Mouse (Mus musculus) intestine, embryonic 14.5 days (tissue): Measurements from ENCODE around the gene Casz1. TPM values are rescaled to one million over a fixed set of nuclear protein-coding genes. Genes with fewer than 3 reads are reported as not detected.

Source experiments
- ATAC-seq: fragments of 200-750 bp; cut with Nextera tagmentation; replicated peaks from 2 replicates; pipeline ENCODE4 v1.8.0; 2017; ENCODE audit warnings: low read depth, moderate number of reproducible peaks, moderate TSS enrichment, moderate library complexity; ENCODE audit not compliant: low FRiP score, low TSS enrichment
- DNase-seq: peaks from one replicate; pipeline ENCODE4 v3.0.0-alpha.2; 2018; ENCODE audit warnings: low spot score
- H3K27ac ChIP-seq: fragments of 300-500 bp; sonication (generic); 2 replicates; pipeline ENCODE4 v1.5.1; 2014; ENCODE audit warnings: low read depth, mild to moderate bottlenecking, control low read depth
- H3K27me3 ChIP-seq: fragments of 300-500 bp; sonication (generic); replicated peaks from 2 replicates; pipeline ENCODE4 v1.6.1; 2014; ENCODE audit warnings: low read length, control low read depth; ENCODE audit not compliant: control insufficient read depth, insufficient read depth
- H3K36me3 ChIP-seq: fragments of 300-500 bp; sonication (generic); 2 replicates; pipeline ENCODE4 v1.6.1; 2014; ENCODE audit warnings: low read length, control low read depth; ENCODE audit not compliant: control insufficient read depth, insufficient read depth
- H3K4me1 ChIP-seq: fragments of 300-500 bp; sonication (generic); replicated peaks from 2 replicates; pipeline ENCODE4 v1.6.1; 2014; ENCODE audit warnings: low read length, control low read depth, mixed read lengths; ENCODE audit not compliant: control insufficient read depth, insufficient read depth
- H3K4me2 ChIP-seq: fragments of 300-500 bp; sonication (generic); 2 replicates; pipeline ENCODE4 v1.6.1; 2014; ENCODE audit warnings: low read length
- H3K4me3 ChIP-seq: fragments of 300-500 bp; sonication (generic); 2 replicates; pipeline ENCODE4 v1.5.1; 2014; ENCODE audit warnings: low read depth, low read length, control low read depth, mixed read lengths
- H3K9ac ChIP-seq: fragments of 300-500 bp; sonication (generic); 2 replicates; pipeline ENCODE4 v1.6.1; 2014; ENCODE audit warnings: mild to moderate bottlenecking, low read length
- H3K9me3 ChIP-seq: fragments of 300-500 bp; sonication (generic); 2 replicates; pipeline ENCODE4 v1.6.1; 2016; ENCODE audit warnings: low read length, control low read depth; ENCODE audit not compliant: control insufficient read depth
- WGBS: fragments of 180-500 bp; shearing (Covaris S2); extraction: QIAGEN DNeasy Blood & Tissue Kit; methylation state at CpG from one replicate; pipeline ENCODE4 v1.1.7; 2014; 5-methylcytosine and 5-hydroxymethylcytosine counted together
- polyA plus RNA-seq: library from polyadenylated mRNA; unstranded; fragments of >200 nt; fragmentation: Nextera tagmentation; extraction: Ambion mirVana; gene quantifications from 2 replicates; pipeline ENCODE4 v1.2.1, GENCODE M21; 2014

Gene Casz1
- polyA plus RNA-seq, 1 experiment from 2014 or later: 7.8 TPM

GRCm38 (mm10) chr4:148844921-148845320 is 40.7 kb downstream of the Casz1 start:
- Histone ChIP-seq H3K4me2 (no peak overlapping the region), H3K36me3 (no peaks in the 10 kb centered on the region), H3K9me3 (no peaks in the 10 kb centered on the region), H3K27me3 (no peaks in the 10 kb centered on the region), H3K4me1 (no peaks in the 10 kb centered on the region), H3K9ac (no peak overlapping the region), H3K4me3 (no peak overlapping the region), H3K27ac (no peak overlapping the region)
- DNase-seq (no peak), ATAC-seq (no peak)
- 52% methylated on average over 7 of the region's 7 CpGs for WGBS

- Histone ChIP-seq H3K4me1 (no peaks in the 10 kb centered on the region), H3K4me2 (no peak overlapping the region)
These were observed 42.0 kb downstream of the Casz1 start for GRCm38 (mm10) chr4:148846203-148846602.

GRCm38 (mm10) chr4:148846724-148847123 is 42.5 kb downstream of the Casz1 start:
- no peak overlapping the region for H3K4me3 ChIP-seq
- H3K4me2 ChIP-seq: no peak overlapping the region
- WGBS: 58% methylated on average over 11 of the region's 11 CpGs
- peaks cover 5% of the 10 kb centered on the region for H3K4me1 ChIP-seq
- no peaks in the 10 kb centered on the region for H3K9me3 ChIP-seq
- H3K27me3 ChIP-seq: no peaks in the 10 kb centered on the region
- H3K36me3 ChIP-seq: no peaks in the 10 kb centered on the region
- H3K9ac ChIP-seq: no peak overlapping the region
- ATAC-seq: no peak
- no peak overlapping the region for H3K27ac ChIP-seq
- no peak for DNase-seq

More at GRCm38 (mm10) chr4:148846203-148846602, 42.0 kb downstream of the Casz1 start:
- no peaks in the 10 kb centered on the region for H3K36me3 ChIP-seq
- DNase-seq (no peak), ATAC-seq (no peak)
- H3K27me3 ChIP-seq: no peaks in the 10 kb centered on the region
- no peak overlapping the region for H3K4me3 ChIP-seq
- H3K27ac ChIP-seq: no peak overlapping the region
- H3K9me3 ChIP-seq: no peaks in the 10 kb centered on the region
- WGBS: 58% methylated on average over 7 of the region's 9 CpGs
- H3K9ac ChIP-seq: no peak overlapping the region

- Histone ChIP-seq H3K4me1 (peaks cover 14% of the 10 kb centered on the region), H3K27ac (no peak overlapping the region), H3K4me2 (no peak overlapping the region), H3K9ac (no peak overlapping the region), H3K27me3 (no peaks in the 10 kb centered on the region), H3K4me3 (no peak overlapping the region), H3K36me3 (no peaks in the 10 kb centered on the region), H3K9me3 (no peaks in the 10 kb centered on the region)
- ATAC-seq: no peak
- WGBS: 88% methylated on average over 9 of the region's 9 CpGs
- no peak for DNase-seq
These were observed 43.4 kb downstream of the Casz1 start for GRCm38 (mm10) chr4:148847636-148848035.

- ATAC-seq (no peak), DNase-seq (no peak)
- Histone ChIP-seq H3K4me2 (no peak overlapping the region), H3K27me3 (no peaks in the 10 kb centered on the region), H3K4me3 (no peak overlapping the region), H3K9me3 (no peaks in the 10 kb centered on the region), H3K36me3 (no peaks in the 10 kb centered on the region), H3K9ac (no peak overlapping the region), H3K4me1 (peaks cover 16% of the 10 kb centered on the region), H3K27ac (no peak overlapping the region)
- WGBS: 77% methylated on average over 6 of the region's 6 CpGs
These were observed 45.2 kb downstream of the Casz1 start for GRCm38 (mm10) chr4:148849437-148849836.

- H3K4me1 ChIP-seq: peaks cover 18% of the 10 kb centered on the region
- H3K4me3 ChIP-seq: no peak overlapping the region
- DNase-seq: no peak
- WGBS: 79% methylated on average over 4 of the region's 4 CpGs
- H3K4me2 ChIP-seq: no peak overlapping the region
- no peaks in the 10 kb centered on the region for H3K36me3 ChIP-seq
- H3K9me3 ChIP-seq: no peaks in the 10 kb centered on the region
- H3K27me3 ChIP-seq: no peaks in the 10 kb centered on the region
- ATAC-seq: no peak
- no peak overlapping the region for H3K27ac ChIP-seq
- H3K9ac ChIP-seq: no peak overlapping the region
These were observed 48.8 kb downstream of the Casz1 start for GRCm38 (mm10) chr4:148853057-148853456.

GRCm38 (mm10) chr4:148854093-148854492 is 49.9 kb downstream of the Casz1 start:
- H3K4me1 ChIP-seq: peaks cover 18% of the 10 kb centered on the region
- no peaks in the 10 kb centered on the region for H3K9me3 ChIP-seq
- H3K27ac ChIP-seq: no peak overlapping the region
- no peaks in the 10 kb centered on the region; the same call in 1 of the 2 replicates for H3K27me3 ChIP-seq
- H3K9ac ChIP-seq: no peak overlapping the region
- DNase-seq (no peak), ATAC-seq (no peak)
- WGBS: 28% methylated on average over 2 of the region's 2 CpGs
- H3K4me2 ChIP-seq: no peak overlapping the region
- no peak overlapping the region for H3K4me3 ChIP-seq
- no peaks in the 10 kb centered on the region for H3K36me3 ChIP-seq

GRCm38 (mm10) chr4:148855527-148855926 is 51.3 kb downstream of the Casz1 start:
- Histone ChIP-seq H3K36me3 (no peaks in the 10 kb centered on the region), H3K9ac (no peak overlapping the region), H3K4me2 (no peak overlapping the region), H3K27ac (no peak overlapping the region), H3K27me3 (peaks cover 5% of the 10 kb centered on the region), H3K4me3 (no peak overlapping the region), H3K9me3 (no peaks in the 10 kb centered on the region), H3K4me1 (peaks cover 27% of the 10 kb centered on the region)
- DNase-seq: no peak
- WGBS: 88% methylated on average over 5 of the region's 5 CpGs
- no peak for ATAC-seq

- Histone ChIP-seq H3K9ac (no peak overlapping the region), H3K27me3 (peaks cover 5% of the 10 kb centered on the region), H3K4me3 (no peak overlapping the region), H3K36me3 (no peaks in the 10 kb centered on the region), H3K4me2 (no peak overlapping the region), H3K4me1 (peaks cover 27% of the 10 kb centered on the region), H3K9me3 (no peaks in the 10 kb centered on the region), H3K27ac (no peak overlapping the region)
- DNase-seq (no peak), ATAC-seq (no peak)
- 87% methylated on average over 4 of the region's 4 CpGs for WGBS
These were observed 52.0 kb downstream of the Casz1 start for GRCm38 (mm10) chr4:148856216-148856615.
